Mouse (Mus musculus): ENCODE results near the gene Rp2.
A peak's percentile ranks its signal among the peaks of the same experiment; 100 is the strongest.
"Not testable (repeated sequence)": the region's sequence is repeated elsewhere in the genome, so short reads cannot be mapped to it uniquely, and the experiment has no call there.

Gene Rp2

DNA sequence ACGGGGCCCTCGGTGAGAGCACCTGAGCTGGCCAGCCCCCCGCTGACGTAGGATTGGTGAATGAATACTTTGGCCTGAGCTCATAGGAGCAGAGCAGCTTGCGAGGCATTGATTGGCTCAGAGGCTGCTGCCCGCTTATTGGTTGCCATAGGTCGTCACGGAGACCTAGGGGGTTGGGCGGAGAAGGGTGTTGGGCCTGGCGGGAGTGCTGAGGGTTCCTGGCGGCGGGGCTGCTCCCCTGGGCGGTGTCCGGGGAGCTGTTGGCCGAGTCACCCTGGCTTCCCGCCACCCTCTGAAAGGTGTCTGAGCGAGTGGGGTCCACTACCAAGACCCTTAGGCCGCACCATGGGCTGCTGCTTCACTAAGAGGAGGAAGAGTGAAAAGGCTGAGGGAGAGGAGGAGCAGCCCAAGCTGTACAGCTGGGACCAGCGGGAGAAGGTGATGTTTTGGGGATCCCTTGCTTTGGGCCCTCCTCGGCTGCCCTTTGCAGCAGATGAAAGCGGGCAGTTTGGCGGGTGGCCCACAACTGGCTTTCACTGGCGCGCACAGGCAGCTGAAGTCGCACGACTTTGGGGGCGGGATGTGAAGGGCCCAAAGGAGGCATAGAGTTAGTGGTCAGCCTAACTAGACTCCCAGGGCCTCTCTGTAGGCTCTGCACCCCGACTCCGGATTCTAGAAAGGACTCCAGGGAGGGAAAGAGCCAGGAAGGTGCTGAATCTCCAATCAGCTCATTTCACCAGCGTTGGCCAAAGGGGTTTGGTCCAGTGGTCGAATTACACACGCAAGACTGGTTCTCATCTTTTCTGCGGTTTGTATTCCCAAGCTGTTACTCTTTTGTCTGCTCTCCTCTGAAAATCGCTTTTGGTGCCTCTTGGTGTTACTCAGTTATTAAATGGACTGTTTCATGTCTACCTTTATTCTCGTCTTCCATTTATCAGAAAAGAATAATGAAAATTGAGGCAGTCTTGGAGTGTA, at the start of gene Rp2:
Gene Rp2, plus strand, starts transcription at position 91 of the 975 bp plus-strand sequence.
- DNase-seq (ENCODE audit: low read depth, low spot score), result peak; percentile 56

DNA sequence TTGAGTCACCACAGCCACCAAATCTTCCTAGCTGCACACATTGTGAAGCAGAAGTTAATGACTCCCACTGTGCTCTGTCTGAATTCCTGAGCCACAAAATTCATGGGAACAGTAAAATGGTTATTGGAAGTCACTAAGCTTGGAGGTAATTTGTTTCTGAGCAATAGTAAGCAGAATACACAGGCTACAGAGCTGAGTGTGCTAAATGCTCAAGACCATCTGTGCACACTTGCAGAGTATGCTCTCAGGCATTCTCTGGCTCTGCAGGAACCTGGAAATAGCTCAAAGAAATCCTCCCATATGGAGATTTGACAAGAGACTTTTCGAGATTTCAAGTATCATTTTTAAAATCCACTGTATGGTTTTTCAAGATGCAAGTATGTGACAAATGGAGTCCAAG, 31.5 kb upstream of the Rp2 start:
- no peak for DNase-seq (ENCODE audit: low read depth, low spot score)

DNA sequence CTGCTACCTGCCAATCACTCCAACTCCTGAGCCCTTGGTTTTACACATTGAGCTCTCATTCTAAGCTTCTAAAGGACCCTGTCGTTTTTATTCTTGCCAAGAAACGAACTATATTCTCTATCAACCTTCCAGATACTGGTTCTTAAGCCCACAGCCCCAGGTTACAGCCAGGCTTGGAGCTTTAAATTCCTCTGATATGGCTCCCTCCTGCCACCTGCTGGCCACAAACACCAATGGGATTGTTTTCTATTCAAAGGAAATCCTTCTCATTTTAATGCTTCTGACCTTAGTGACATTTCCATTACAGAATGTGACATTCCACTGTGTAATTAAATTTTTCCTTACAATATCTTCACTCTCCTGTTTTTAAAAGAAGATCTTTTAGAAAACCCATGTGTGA, 28.6 kb upstream of the Rp2 start:
- no peak for DNase-seq (ENCODE audit: low read depth, low spot score)

DNA sequence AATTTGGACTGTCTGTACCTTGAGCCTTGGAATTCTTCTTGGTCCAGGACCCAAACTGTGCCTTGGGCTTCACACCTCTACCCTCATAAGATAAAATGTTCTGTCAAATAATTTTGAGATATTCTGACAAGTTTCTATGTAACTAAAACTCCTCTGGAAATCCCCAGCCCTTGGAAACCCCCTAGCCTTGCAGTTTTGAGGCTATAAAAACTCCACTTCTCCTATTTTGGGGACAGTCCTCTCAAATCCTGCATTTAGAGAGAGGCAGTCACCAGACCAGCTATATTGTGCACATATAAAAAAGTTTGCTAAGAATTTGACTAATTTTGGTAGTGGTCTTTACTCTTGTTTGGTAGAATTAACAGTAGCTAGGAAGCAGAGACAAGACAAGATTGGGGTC, 19.3 kb upstream of the Rp2 start:
- no peak for DNase-seq (ENCODE audit: low read depth, low spot score)

DNA sequence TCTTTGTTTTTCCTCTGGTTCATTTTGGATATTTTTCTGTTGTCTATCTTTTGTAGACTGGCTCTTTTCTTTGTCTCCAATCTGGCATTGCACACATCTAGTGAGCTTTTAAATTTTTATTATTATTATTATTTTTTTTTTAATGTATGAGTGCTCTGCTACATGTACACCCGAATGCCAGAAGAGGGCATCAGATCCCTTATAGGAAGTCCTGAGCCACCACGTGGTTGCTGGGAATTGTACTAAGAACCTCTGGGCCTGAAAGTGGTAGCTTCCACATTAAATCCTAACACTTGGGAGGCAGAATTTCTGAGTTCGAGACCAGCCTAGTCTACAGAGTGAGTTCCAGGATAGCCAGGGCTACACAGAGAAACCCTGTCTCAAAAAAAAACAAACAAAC, 17.9 kb upstream of the Rp2 start:
- DNase-seq (ENCODE audit: low read depth, low spot score), result no peak

DNA sequence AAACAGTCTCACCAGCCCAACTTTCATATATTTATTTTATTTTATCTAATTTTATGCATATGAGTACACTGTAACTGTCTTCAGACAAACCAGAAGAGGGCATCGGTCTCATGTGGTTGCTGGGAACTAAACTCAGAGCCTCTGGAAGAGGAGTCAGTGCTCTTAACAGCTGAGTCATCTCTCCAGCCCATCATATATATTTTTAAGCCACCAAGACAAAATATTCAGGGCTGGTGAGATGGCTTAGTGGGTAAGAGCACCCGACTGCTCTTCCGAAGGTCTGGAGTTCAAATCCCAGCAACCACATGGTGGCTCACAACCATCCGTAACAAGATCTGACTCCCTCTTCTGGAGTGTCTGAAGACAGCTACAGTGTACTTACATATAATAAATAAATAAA, 14.0 kb upstream of the Rp2 start:
- not testable (repeated sequence) for DNase-seq (ENCODE audit: low read depth, low spot score)

DNA sequence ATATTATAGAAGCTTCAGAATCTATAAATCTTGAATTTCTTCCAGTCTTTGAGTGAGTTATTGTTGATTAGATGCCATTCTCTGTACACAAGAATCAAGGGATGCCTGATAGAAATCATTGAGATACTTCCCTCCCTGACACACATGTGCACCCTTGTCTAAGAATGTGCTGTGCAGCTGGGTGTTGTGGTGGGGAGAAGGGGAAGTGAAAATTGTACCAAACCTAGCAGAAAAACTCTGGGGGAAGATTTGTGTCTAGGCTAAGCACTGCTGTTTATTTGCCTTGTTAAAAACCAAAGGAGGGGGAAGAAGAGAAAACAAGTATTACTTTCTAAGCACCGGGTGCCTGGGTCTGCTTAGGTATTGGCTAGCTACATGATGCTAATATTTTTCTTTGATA, 9.0 kb upstream of the Rp2 start:
- no peak for DNase-seq (ENCODE audit: low read depth, low spot score)

DNA sequence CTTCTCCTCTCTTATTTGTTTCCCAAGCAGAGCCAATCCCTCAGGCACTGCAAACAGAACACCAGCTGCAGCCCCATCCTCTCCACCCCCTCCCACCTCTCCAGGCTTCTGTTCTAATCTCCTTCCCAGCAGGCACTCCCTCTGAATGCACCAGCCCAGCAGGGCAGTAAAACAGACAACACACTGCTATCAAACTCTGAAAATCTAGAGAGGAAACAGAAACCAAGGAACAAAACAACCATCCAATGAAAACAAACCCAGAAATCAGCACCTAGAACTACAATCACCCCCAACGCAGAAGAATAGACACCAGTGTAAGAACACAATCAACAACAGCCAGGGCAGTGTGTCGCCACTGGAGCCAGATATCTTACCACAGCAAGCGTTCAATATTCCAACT, 8.0 kb upstream of the Rp2 start:
- DNase-seq (ENCODE audit: low read depth, low spot score), result no peak

DNA sequence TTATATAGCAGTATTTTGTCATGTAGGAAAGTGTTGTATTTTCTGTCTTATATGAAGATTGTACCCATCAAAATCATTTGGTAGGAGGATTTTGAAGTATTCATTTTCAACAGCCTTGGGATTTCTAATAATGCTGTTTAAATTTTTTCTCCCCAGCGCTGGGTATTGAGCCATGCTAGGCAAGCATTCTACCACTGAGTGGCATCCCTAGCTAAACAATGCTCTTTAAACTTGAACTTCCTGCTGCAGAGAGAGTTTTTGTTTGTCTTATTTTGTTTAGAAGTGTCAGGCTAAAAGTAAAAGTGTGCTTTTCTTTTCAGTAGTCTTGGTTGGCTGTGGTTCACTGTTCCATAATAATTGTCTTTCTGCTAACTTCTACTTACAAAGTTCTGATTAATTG, 1.8 kb downstream of the Rp2 start:
- DNase-seq (ENCODE audit: low read depth, low spot score), result no peak

DNA sequence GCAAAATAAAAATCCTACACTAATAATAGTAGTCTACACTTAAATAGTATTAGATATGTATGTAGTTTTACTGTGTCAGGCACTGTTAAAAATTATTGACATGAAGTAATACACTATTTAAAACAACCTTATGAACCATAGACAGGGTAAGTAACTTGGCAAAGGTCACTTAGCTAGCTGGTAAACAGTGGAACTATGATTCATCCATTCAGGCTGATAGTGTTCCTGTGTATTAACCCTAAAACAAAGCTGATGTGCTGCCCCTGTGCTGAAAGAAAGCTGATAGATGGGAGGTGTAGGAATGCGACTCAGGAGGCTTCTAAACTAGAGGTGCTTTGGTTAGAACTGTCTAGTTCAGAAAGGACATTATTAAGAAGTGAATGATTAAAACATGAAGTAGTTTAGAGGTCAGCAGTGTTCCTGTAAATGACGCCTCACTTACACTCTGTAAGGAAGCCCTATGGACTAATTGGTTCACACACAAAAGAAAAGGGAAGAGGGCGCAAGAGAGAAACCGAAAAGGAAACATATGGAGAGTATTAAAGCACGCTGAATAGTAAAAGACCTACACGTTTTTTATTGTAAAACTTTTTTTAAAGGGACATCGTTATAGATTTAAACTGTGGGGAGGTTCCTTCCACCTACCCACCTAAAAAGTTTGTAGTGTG, 15.2 kb downstream of the Rp2 start:
- no peak for DNase-seq (ENCODE audit: low read depth, low spot score)

DNA sequence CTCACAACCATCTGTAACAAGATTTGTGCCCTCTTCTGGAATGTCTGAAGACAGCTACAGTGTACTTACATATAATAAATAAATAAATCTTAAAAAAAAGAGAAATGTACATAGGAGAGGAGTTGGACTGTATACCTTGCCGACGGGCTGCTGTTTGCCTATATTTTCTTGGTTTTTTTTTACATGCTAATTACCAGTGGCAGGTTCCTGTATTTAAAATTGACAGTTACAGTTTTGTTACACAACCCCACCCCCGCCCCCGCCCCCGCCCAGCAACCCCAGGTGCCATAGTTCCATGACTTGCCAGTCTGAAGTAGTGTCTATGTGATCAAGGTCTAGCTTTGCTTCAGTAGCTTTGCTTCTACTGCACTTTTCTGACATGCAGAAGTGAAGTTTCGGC, 18.0 kb downstream of the Rp2 start:
- no peak for DNase-seq (ENCODE audit: low read depth, low spot score)

DNA sequence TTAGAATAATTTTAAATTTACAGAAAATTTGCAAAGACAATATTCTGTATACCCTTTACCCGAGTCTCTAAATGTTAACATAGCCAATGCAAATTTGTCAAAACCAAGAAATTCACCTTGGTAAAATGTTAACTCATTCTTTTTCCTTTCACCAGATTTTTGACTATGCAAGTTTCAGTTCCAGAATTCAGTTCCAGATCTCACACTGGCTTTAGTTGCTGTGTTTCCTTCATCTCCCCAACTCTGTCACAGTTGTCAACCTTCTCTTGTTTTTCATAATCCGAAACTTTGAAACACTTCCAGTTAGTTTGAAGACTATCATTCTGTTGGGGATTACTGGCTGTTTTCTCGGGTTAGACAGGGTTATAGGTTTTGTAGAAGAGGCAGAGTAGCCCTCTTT, 22.7 kb downstream of the Rp2 start:
- DNase-seq (ENCODE audit: low read depth, low spot score), result no peak

DNA sequence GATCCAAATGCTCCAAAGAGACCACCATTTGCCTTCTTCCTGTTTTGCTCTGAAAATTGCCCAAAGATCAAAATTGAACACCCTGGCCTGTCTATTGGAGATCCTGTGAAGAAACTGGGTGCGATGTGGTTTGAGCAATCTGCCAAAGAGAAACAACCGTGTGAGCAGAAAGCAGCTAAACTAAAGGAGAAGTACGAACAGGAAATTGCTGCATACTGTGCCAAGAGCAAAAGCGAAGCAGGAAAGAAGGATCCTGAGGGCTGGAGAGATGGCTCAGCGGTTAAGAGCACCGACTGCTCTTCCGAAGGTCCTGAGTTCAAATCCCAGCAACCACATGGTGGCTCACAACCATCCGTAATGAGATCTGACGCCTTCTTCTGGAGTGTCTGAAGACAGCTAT, 27.7 kb downstream of the Rp2 start:
- DNase-seq (ENCODE audit: low read depth, low spot score), result not testable (repeated sequence)

DNA sequence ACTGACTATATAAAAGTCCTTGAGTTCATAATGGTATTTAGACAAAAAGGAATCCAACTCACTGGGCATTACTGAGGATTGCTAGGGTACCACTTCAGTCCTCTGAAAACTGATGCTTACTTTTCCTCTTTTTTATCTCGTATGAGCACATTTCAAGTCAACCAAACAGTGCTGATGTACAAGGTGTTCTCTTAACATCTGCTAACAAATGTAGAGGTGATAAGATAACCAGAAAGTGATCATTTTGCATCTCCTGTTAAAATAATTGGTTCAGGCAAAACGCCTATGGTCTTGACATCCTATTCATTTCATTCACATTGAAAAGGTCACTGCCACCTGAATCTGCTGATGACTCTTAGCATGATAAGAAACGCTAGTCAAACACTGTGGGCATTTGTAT, 28.7 kb downstream of the Rp2 start:
- no peak for DNase-seq (ENCODE audit: low read depth, low spot score)

DNA sequence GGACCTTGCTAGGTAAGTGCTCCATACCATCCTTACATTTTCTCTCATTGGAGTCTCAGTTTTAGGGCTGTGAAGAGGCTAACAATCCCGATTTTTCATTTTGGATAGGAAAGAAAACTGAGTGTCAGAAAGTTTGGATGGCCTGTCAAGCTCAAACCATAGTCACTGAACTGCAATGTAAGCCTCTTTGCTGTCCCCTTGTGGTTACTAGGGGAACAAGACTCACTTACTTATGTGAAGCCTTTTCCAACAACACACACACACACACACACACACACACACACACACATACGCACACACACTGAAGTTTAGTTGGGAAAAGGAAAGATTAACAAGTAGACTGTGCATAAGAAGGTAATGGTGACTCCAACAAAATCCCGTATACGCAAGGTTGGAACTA, 39.8 kb downstream of the Rp2 start:
- DNase-seq (ENCODE audit: low read depth, low spot score), result no peak

DNA sequence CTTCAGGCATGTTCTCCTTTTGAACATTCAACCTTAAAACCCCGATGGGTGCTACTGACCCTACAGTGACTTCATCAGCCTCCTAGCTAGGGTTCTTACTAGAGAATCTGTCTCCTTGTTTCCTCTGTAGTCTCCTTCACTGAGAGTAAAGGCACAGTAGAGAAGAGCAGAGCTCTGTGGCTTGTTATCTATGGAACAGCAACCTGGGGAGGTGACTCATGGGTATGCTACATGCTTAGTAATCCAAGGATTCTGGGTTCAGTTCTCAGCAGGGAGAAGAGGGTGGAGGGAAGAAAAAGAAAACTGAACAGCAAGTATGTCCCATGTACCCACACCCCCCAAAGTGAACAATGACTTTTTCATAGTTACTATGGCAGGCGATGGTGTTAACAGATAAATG, 42.6 kb downstream of the Rp2 start:
- no peak for DNase-seq (ENCODE audit: low read depth, low spot score)

DNA sequence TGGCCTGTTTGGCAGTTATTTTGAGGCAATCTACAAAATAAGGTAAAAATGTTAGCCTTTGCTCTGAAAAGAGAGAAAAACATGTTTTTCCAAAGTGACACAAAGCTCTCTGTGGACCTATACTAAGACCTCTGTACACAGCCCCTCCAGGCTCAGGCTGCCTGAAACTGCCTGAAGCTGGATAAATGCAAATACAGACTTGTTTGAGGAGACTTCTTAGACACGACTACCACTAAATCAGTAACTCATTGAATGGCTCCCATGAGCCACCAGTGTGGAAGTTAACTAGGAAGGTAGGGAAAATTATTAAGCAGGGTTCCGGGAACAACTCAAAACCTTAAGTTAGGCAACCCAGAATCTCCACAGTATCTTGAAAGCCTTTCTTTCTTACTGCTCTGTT, 43.4 kb downstream of the Rp2 start:
- DNase-seq (ENCODE audit: low read depth, low spot score), result no peak

DNA sequence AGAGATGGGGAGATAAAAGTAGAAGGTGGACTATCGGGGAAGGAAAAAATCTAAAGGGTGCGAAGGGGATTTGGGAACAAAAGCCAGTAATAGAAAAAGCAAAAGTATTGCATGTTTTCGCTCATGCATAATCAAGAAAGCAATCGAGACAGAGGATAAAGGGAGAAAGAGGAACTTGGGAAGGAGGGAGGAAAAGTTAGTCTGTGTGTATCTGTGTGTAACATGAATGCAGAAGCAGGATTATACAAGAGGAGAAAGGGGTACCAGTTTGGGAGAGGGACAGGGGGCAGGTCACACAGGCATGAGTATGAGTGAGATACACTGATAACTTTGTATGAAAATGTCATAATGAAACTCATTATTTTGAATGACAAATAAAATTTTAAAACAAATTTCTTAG, 47.1 kb downstream of the Rp2 start:
- no peak for DNase-seq (ENCODE audit: low read depth, low spot score)

DNA sequence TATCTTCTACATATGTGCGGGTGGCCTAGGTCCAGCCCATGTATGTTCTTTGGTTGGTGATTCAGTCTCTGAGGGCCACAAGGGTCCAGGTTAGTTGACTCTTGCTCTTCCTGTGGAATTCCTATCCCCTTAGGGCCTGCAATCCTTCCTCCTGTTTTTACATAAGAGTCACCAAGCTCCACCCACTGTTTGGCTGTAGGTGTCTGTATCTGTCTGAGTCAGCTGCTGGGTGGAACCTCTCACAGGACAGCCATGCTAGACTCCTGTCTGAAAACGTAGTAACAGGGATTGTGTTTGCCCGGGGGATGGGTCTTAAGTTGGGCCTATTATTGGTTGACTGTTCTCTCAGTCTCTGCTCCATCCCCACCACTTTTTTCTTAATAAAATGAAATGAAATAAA, 47.9 kb downstream of the Rp2 start:
- DNase-seq (ENCODE audit: low read depth, low spot score), result no peak

DNA sequence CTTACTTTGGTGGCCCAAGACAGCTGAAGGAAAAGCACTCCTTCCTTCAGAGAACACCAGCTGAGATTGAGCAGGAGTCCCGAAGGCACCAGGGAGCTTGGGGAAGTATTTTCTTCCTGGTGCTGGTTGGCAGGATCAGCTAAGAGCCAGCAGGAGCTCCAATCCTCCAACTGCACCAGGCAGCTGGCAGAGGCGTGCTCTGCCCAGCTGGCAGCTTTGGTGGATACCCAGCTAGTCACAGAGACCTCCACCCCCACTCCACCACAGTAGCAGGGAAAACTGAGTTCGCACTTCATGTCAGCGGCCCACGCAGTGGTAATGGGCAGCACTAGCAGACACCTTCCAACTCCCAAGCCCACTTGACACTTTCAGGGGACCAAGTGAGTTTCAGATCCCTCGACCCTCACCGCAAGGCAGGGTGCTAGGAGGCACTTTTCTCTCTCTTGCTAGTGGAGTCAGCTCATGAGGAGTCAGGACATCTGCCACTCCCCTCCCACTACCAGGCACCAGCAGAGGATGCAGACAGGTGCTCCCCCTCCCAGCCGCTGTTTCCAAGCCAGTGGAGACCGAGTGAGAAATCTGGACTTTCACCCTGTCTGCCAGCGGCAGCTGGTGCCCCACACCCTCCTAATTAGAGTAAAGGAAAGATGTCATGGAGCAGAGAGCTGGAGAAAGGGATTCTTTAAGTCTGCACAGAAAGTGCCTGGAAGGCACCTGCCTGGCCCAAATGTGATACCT, 50.8 kb downstream of the Rp2 start:
- no peak for DNase-seq (ENCODE audit: low read depth, low spot score)

DNA sequence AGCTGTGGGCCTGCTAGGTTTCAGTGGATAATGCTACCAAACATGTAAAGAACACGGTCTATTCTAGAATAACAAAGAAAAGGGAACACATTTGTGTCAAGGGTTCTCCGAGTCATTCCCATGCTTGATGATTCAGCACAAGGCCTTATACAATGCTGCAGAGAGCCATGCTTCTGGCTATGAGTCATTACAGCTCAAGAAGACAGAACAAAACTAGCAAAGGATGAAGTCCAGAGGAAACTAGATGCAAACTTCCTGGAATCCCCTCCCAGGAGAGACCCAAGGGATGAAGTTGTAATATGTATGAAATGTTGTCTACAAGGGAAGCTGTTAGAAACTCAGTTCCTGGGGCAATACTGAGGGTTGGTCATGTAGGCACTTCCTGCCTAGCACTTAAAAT, 54.2 kb downstream of the Rp2 start:
- no peak for DNase-seq (ENCODE audit: low read depth, low spot score)

DNA sequence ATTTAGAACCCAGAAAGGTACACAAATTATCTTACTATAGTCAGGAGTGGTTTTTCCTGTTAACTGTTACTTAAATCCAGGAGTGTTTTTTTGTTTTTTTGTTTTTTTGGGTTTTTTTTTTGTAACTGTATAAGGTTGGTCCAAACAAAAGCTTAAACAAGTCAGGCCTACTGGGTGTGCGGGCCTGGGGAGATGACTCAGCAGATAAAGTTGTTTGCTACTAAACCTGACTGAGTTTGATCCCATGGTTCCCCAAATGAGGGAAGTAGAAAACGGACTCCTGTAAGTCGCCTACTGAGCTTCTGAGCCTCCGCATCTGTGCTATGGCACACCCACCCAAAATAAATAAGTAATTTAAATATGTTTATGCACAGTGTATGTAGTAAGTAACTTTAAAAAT, 55.3 kb downstream of the Rp2 start:
- DNase-seq (ENCODE audit: low read depth, low spot score), result no peak

Data from embryo, embryonic 11.5 days (tissue).